In the genomic region with DNA sequence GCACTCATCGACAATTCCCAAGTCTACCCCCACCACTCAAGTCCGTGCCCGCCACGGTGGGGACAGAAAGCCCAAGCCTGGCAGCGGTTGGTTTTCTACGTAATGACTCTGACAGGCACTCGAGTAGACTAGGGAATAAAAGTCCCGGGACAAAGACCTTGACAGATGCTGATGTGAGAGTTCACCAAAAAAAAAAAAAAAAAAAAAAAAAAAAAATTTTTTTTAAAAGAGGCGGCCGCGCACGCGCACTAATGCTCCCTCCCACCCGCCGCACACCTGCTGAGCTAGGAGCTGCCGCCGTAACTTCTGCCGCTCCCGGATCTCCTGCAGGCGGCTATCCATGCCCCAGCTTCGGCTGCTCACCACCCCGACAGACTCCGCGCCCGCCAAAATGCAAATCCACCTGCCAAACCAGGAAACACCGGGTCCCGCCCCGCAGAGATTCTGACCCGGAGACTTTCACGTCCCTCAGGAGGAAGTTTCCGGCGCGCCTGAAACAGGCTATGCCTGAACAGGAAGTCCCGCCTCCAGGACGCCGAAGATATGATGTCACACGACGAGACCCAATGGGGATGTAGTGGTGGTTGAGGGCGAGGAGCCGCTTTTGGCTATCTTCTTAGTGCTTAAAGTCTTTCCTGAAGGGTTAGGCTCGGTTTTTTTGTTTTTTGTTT, we compare ENCODE assay signal across 8 mouse cellular contexts. TPM values are rescaled to one million over a fixed set of nuclear protein-coding genes. Genes with fewer than 3 reads are reported as not detected.
A peak's percentile ranks its signal among the peaks of the same experiment; 100 is the strongest.
DNase-seq lines count a peak whose midpoint lies in the region; ATAC-seq lines count a peak whose summit lies in the region.

A gene (minus strand): TSS at position 623 of the 671 bp plus-strand sequence.

- H3K9ac ChIP-seq in hindbrain, embryonic 11.5 days (ENCODE audit: low read depth, low read length): peak within 1 kb of the TSS; percentile 71

- WGBS in hindbrain, embryonic 11.5 days: under 1% methylated on average over 41 of the region's 41 CpGs

- peak; percentile 100 for ATAC-seq in hindbrain, embryonic 11.5 days (ENCODE audit: low FRiP score)

- H3K27ac ChIP-seq in hindbrain, embryonic 11.5 days (ENCODE audit: low read depth, low read length): peak within 1 kb of the TSS; percentile 75

- H3K9me3 ChIP-seq in hindbrain, embryonic 11.5 days (ENCODE audit: control insufficient read depth, low read length): no peaks in the 10 kb centered on the region

- no peaks in the 10 kb centered on the region for H3K36me3 ChIP-seq in hindbrain, embryonic 11.5 days (ENCODE audit: control insufficient read depth, insufficient read depth, low read length)

- peak; percentile 94 for DNase-seq in Muller cell, postnatal 12 days (ENCODE audit: inconsistent ontology term)
- peak; percentile 97 for DNase-seq in cerebellum, adult 9-11 months
- peak; percentile 96 to 98 for DNase-seq in frontal cortex, adult 2 months (ENCODE audit: extremely low spot score in 1 of 2, low spot score in 1 of 2)
- DNase-seq in hindbrain, embryonic 11.5 days (ENCODE audit: low spot score): peak; percentile 98
- peak; percentile 95 for DNase-seq in layer of hippocampus, postnatal 10 days (ENCODE audit: low spot score in 2 of 2)
- DNase-seq in lung, postnatal 10 days: peak; percentile 99
- DNase-seq in ovary, postnatal 36 days (ENCODE audit: low spot score): peak; percentile 92
- DNase-seq in thymus, postnatal 25 days: peak; percentile 96

- H3K4me1 ChIP-seq in hindbrain, embryonic 11.5 days (replicated peaks; ENCODE audit: control insufficient read depth, insufficient read depth, low read length): no peaks in the 10 kb centered on the region

- peak within 1 kb of the TSS; percentile 58 for H3K4me2 ChIP-seq in hindbrain, embryonic 11.5 days (replicated peaks; ENCODE audit: low read depth, low read length)

- H3K27me3 ChIP-seq in hindbrain, embryonic 11.5 days (ENCODE audit: control insufficient read depth, insufficient read depth, low read length): no peaks in the 10 kb centered on the region

- H3K4me3 ChIP-seq in hindbrain, embryonic 11.5 days (ENCODE audit: low read depth, low read length): peak within 1 kb of the TSS; percentile 72

RNA-seq across cellular contexts. Expression of the gene that starts here (rescaled TPM):
- 14.8 and 15.4 TPM in 2 replicates for polyA plus RNA-seq in frontal cortex, adult 2 months (2012; rRNA removed)
- polyA plus RNA-seq in hindbrain, embryonic 11.5 days (2014; fragmentation: Nextera tagmentation; extraction: Ambion mirVana): 28.9 TPM in 2 replicates
- total RNA-seq in layer of hippocampus, postnatal 10 days (2021): 10 to 100 TPM; 15.3 to 16.0 TPM

Comparison
In these comparisons a context has a peak if more than half of its experiments do, and no peak if none do; other contexts are left out.
1. Peak in every context shown above with its lines: DNase-seq, ATAC-seq, H3K4me3 ChIP-seq and H3K27ac ChIP-seq.